Mouse (Mus musculus): ENCODE data around the gene Ap1m1.

DNA sequence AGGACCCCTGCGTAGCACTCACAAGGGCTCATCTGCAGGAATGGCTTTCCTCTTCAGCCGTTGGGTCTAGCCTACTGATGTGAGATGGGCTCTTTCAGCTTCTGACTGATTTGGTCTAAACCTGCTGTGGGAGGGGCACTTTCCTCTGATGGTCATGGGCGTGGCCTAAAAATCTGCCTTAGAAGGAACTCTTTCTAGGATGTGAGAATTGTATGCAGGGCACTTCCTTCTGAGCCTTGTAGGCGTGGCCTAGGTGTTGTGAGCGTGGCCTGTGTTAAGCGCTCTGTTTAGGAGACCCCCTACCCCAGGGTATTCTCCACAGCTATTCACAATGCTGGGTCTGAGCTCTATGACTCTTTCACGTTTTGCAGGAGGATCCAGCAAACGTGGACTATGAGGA is 41.8 kb upstream of the Ap1m1 start:
- no peak for TF ChIP-seq ZC3H11A (IDR thresholded peaks at IDR 0.05; ENCODE audit: borderline replicate concordance, low read depth, low read length)
- no peak for TF ChIP-seq ZNF384 (IDR thresholded peaks at IDR 0.05; ENCODE audit: low read depth, low read length)
- TF ChIP-seq MAFK (IDR thresholded peaks at IDR 0.05; ENCODE audit: insufficient read depth, low read depth, low read length) = no peak
- no peak for TF ChIP-seq HCFC1 (IDR thresholded peaks at IDR 0.05; ENCODE audit: borderline replicate concordance, insufficient read depth, low read length)
- no peak for TF ChIP-seq CHD2 (IDR thresholded peaks at IDR 0.05; ENCODE audit: low read depth, low read length)
